Mouse (Mus musculus): ENCODE measurements around the gene Smc5.

The Smc5 gene

DNA sequence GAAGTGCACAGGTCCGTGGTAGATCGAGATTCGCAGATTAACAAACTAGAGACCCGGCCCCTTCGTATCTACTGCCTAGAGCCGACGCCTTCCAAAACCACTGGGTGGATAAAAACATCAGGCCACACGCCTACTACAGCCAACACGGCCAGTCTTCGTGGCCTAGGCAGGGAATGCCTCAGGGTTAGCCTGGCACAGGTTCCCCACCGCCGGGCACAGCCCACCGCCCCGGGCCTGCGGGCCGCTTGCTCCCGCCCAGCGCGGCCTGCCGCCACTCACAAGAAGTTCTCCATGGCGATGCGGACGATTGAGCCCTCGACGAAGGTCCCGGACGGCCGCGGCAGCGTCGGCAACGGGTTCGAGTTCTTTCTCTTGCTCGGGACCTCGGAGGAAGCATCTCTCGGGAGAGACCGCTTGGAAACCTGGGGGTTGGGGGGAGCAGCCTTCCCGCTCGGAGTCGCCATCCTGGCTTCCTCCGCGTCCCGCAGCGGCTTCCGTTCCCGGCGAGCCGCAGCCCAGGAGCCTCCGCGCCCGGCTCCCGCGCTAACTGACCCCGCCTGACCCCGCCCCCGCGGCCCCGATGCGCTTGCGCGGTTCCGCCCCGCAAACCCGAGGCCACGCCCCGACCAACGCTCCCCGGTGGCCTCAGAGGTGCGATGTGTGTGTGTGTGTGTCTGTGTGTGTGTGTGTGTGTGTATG is at the start of gene Smc5:
Smc5 (minus strand) TSS at position 543 of the 699 bp plus-strand sequence.
- DNase-seq (ENCODE audit: low spot score in 2 of 2), result peak; percentile 84 to 91

DNA sequence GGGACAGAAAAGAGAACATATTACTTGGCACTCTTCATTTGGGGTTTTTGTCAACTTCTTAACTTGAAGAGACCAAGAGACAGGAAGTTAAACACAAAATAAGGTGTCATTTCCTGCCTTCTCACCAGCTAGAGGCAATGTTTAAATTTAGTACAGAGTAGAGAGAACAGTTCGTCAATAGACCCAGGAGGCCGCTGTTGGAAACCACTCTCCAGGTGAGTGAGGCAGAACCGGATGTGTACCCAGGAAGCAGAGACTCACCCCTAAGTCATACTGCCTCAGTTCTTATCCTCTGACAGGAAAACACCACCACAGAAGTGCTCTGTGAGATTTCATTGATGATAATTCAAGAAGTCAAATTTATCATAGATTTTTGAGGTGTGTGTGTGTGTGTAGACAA is 49.4 kb upstream of the Smc5 start:
- no peak for DNase-seq (ENCODE audit: low spot score in 2 of 2)

DNA sequence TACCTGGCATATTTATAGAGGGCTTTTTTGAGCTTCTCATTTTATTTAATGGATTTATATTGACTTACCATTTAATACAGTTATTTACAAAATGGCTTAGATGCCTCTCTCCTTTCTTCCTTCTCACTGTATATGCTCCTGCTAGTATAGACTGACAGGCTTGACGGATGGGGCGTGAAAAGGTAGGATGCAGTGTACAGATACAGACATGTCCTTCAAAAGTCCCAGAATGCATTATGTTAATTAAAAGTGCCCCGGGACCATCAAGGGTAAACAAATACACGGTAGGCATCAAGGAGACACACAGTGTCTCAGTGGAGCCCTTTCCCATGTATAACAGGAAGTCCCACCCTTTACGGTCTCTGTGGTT is 44.3 kb upstream of the Smc5 start:
- DNase-seq (ENCODE audit: low spot score in 2 of 2), result no peak

DNA sequence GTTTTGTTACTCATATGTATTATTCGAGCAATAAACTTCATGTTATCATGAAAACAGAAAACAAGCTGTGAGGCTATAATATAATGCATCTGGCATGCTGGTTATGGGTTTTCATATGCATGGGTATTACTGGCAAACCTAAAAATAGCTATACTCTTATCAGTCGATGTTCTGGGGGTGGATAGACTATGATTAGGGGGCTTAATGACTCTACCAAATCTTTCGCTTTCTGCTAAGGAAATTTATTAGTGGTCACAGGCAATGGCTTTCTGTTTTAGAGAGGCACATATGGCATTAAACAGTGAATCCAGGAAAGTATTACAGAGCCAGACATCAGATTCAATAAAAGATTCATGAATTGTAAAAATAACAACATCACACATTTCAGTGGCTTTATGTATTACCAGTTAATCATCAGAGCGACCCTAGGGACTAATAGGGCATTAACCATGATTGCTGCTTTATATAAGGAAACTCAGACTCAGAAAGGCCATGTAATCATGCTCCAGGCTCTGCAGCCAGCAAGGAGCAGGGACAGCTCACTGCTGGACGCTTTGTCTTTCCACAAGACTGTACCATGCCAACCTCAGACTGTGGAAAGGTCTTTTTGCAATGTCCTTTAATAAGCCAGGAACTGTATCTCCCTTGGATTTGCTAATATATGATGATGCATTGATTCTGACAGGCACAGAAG is 43.7 kb upstream of the Smc5 start:
- DNase-seq (ENCODE audit: low spot score in 2 of 2), result no peak

DNA sequence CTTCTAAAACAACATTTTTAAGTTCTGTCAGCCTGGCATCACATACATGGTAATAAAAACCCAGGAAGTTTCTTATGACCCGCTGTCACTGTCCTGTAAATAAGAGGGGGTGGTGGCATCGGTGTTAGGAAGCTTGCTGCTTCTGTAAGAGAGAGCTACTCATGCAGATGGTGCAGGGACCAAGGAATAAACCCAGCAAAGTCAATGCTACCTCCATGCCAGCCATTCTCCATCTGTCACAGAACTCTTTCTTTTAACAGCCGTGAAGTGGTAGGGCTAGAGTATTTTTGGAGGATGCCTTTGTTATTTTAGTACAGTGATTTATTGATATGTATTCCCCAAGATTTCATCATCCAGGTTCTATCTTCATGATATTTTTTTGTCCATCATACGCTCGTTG is 43.2 kb upstream of the Smc5 start:
- DNase-seq (ENCODE audit: low spot score in 2 of 2), result no peak

DNA sequence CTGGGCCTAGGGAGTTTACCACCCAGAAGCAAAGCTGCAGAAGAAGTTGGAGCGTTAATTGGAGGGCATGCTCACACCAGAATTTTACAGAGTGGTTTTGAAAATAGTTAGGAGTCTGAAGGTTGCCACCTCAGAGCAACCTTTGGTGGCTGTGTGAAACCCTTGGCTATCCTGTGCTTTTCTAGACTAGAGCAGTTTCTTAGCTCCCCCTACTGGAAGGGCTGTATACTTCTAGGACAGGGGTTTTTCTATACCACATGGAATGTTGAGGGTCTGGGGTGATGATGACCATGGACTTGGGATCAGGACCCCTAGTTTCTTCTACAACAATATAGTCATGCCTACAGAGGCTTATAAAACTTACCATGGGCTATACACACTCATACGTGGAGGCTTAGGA is 36.3 kb upstream of the Smc5 start:
- DNase-seq (ENCODE audit: low spot score in 2 of 2), result no peak

DNA sequence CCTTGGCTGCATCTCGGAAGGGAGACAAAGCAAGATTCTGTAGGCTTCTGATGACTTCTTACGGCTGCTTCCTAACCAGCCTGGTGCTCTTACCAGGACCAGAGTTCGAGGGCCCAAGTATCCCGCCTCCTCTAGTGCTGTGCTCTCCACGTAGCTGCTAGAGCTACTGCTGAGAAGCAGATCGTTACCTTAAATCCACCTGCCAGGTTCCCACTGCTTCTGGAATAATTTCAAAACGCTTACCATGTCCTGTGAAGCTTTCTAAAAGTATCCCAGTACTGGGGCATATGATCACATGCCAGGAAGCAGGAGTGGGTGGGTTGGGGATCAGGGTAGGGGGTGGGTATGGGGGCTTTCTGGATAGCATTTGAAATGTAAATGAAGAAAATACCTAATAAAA is 33.0 kb upstream of the Smc5 start:
- no peak for DNase-seq (ENCODE audit: low spot score in 2 of 2)

DNA sequence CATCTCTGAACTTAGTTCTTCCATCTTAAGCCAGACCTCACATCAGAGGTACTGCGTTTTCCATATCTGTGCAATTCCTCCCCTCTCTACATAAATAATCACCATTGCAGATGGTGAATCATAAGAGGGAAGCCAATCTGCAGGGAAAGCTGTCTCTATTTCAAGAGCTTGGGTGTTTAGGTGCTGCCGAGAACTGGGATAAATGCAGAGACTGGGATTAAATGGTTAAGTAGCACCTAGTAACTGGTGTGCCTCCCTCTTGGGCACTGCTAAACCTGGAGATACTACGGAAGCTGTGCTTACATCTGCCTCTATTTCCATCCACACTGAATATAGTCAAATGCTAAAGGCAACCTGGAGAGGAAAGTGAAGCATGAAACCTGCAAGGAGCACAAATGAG is 26.3 kb upstream of the Smc5 start:
- DNase-seq (ENCODE audit: low spot score in 2 of 2), result no peak

DNA sequence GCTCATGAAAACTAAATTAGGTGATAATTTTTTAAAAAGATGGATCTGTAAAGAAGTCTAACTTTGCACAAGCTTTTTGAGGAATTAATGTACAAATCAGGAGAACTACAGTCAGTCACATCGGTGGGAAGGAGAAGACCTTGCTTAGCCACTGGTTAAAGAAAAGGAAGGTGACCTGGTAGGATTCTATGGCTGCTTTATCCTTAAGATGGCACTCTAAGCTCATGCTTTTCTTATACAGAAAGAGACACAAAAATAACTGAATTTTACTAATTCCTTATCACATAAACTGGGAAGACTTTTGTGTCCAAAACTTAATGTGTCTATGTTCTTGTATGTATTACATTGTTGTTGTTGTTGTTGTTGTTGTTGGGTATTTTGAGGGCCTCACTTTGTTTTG is 25.2 kb upstream of the Smc5 start:
- DNase-seq (ENCODE audit: low spot score in 2 of 2), result no peak

DNA sequence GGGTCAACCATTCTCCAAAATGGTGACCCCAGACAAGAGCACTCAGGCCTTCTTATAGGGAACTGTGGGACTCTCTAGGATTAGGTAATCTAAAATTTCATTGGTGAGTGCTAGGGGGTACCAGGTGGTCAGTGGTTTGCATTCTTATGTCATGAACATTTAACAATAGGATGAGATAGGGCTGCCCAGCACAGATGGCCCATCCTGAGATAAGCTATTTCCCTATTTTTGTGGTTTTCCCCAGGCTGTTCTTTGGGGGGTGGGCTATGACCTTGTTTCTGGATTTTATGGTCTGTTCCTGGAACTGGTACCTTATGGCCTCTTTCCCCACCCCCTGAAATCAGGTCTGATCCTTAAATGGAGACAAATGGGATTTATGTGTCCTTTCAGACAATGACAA is 23.5 kb upstream of the Smc5 start:
- no peak for DNase-seq (ENCODE audit: low spot score in 2 of 2)

DNA sequence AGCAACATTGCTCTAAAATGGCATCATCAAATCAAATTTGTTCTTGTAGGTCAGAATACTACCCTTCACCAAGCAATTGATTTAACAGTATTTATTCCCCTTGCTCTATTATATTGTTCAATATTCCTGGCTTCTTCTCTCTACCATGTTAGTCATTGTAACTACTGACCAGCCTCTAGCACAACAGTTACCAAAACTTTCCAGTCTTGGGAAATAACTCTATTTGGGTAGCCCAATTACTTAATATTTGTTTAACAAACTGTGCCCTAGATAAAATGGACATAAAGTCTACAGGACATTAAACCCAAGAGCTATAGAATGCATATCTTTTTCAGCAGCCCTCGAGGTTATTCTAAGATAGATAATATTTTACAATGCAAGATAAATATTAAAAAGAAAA is 15.6 kb upstream of the Smc5 start:
- DNase-seq (ENCODE audit: low spot score in 2 of 2), result no peak

DNA sequence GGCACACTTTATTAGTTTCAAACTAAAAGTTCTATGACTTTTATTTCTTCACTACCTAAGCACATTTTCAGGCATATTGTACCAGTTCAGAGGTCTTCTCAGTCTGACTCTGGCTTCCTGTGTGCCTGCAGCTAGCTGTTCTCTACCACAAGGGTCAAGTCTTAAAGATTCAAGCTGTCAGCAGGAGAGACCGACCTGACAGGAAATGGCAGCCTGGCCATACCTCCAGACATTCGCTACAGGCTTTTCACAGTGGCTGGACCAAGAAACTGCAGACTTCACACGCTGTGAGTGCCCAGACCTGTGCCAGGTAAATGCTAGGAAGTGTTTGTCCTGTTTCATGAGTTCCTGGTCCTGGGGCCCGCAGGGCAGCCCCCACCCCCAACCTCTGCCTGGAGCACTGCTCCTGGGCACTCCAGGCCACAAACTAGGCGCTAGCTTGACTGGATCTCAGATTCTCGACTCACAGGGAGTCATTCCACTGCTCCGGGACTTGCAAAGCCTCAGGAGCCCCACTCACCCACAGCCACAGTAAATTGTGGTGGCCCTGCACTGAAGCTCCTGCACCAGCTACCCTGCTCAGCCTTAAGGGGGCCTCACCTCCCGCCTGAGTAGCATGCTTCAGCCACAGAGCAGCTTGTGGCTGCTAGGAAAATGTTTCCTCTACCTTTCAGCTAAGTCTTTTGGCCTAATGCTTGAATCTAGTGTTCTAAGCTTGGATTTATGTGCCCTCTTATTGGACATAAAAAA is 8.4 kb upstream of the Smc5 start:
- DNase-seq (ENCODE audit: low spot score in 2 of 2), result no peak

DNA sequence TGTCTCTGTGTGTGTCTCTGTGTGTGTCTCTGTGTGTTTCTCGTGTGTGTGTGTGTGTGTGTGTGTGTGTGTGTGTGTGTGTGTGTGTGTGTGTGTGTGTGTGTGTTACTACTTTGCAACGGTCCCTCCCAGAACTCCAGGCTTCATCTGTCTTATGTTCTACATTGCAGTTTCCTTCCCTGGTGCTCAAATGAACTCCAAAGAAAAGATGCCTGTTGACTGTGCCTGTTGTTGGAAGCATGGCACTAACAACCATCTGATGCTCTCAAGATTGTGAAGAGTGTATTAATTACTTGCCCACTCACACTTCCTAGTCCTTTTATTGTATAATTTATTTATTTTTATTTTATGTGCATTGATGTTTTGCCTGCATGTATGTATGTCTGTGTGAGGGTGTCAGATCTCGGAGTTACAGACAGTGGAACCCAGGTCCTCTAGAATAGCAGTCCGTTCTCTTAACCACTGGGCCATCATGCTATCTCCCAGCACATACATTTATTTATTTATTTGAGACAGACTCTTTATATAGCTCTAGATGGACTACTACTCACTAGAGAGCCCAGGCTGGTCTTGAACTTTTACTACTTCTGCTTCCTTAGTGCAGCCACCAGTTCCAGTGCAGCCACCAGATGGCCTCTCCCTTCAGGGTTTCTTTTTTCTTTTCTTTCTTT is 492 bp upstream of the Smc5 start:
- no peak for DNase-seq (ENCODE audit: low spot score in 2 of 2)

DNA sequence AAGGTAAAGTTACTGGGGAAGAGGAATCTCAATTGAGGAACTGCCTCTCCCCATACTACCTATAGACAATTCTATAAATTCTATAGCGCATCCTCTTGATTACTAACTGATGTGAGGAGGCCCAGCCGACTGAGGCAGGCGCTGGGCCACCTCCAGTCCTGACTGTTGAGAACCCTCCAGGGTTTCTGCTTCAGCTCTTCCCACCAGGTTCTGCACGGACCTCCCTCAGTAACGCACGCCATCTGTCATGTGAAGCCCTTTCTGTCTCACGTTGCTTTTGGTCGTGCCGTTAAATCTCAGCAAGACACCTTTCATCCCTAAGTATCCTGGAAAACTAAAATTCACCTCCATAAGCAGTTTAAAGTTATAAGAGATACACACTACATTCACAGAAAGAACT is 16.9 kb downstream of the Smc5 start:
- no peak for DNase-seq (ENCODE audit: low spot score in 2 of 2)

DNA sequence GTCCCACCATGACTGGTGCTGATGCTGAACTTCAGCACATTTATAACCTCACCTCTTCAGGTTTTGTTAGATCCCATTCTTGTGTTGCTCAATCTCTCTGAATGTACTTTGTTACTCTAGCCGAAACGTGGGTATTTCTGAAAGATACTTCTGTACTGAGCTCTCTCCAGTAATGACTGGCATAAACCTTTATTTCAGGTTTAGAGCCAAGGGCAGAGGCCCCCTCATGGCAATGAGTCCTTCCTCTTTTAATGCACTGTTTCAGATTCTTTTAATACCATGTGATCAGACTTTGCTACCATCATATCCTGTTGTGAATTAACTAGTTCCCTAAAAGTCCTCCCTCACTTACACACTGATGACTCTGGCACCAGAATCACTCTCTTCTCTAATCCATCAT is 27.2 kb downstream of the Smc5 start:
- no peak for DNase-seq (ENCODE audit: low spot score in 2 of 2)

DNA sequence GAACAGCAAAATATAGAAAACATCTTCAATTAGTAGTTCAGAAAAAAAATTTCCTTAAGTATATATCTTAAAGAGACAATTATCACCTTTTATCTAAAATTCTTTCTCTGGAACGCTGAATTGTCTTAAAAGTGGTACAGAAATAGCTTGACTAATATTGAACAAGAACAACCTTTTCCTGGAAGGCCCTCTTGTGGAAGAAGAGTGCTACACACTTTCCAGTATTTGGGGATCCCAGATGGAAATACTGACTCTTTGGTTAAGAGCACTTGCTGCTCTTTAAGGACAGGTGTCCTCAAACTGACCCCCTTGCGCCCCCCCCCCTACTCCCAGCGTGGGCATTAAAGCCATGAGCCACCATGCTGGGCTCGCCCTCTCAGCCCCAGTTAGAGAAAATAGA is 48.6 kb downstream of the Smc5 start:
- DNase-seq (ENCODE audit: low spot score in 2 of 2), result peak in 1 of 2 experiments; percentile 22

DNA sequence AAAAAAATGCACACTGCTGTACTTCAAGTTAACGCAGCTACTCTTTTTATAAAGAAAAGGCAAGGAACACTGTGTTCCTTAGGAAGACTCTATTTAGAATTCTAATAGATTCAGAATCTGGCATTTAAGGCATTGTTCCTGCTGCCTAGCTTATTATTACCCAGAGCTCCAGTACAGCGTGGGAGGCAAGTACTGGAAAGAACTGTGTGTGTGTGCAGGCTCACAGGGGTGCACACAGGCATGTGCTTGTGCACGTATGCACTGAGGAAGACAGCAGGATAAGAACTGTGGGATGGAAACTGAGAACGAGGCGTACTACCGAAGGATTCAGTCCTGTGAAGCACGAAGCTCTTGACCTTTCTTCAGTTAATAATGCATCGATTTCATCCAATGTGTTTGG is 59.4 kb downstream of the Smc5 start:
- no peak for DNase-seq (ENCODE audit: low spot score in 2 of 2)

DNA sequence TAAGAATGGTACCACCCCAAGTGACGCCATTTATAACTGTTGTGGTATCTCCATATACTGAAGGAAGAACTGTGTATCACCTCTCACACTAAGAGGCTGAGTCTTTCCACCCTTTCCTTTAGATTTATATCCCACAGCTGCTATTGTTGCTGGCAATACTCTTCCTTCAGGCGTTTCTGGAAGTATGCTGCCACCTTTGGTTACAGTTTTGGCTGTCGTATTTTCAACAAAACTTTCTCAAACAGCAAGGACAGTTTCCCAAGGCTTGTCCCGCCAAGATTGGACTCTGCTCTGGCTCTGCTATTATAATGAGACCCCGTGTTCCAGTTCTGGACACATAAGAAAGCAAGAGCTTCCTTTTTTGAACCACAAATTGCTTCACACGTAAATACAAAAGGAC is 62.4 kb downstream of the Smc5 start:
- DNase-seq (ENCODE audit: low spot score in 2 of 2), result no peak

DNA sequence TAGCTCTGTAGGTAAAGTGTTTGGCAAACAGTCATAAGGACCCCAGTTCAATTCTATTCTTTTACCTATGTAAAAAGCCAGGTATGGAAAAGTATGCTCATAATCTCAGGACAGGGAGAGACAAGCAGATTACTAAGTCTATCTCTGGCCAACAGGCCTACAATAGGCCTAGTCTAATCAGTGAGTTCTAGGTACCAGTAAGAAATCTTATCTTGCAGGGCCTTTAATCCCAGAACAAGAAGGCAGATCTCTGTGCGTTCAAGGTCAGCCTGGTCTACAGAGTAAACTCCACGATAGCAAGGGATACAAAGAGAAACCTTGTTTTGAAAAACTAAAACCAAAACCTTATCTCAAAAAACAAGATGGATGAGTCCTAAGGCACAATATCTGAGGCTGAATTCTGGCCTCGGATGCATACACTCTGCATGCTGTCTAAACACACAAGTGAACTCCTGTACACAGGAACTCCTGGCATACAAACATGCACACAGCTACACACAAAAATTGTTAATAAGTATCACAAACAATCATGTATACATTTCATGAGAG is 70.1 kb downstream of the Smc5 start:
- no peak for DNase-seq (ENCODE audit: low spot score in 2 of 2)

DNA sequence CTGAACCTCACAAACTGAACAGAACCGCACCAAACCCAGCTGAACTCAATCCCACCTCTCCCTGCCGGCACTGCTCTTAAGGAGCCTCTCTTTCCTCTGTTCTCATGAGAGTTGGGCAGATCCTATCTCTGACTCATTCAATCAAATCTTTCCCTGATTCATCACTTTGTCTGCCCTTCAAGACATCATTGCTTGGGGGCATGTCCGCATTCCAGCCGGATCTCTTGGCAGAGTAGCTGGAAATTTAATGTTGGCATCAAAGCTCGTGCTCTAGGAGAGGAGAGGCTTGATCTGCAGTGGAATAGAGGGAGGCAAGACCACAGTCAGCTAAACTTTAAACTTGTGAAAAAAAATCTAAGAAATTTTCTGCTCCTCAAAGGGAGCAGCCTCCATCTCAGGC is 71.6 kb downstream of the Smc5 start:
- no peak for DNase-seq (ENCODE audit: low spot score in 2 of 2)

DNA sequence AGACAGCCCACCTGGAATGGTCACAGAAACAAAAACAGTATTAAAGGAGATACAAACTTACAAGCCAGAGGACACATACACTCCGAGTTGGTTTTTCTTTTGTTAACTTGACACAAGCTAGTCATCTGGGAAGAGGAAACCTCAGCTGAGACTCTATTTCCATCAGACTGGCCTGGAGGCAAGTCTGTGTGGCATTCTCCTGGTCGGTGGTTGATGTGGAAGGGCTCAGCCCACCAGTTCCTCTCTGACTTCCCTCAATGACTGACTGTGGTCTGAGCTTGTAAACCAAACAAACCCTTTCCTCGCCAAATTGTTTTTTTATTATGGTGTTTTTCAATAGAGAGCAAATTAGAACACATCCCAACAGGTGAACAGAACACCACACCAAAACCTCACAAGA is 80.6 kb downstream of the Smc5 start:
- DNase-seq (ENCODE audit: low spot score in 2 of 2), result no peak

DNA sequence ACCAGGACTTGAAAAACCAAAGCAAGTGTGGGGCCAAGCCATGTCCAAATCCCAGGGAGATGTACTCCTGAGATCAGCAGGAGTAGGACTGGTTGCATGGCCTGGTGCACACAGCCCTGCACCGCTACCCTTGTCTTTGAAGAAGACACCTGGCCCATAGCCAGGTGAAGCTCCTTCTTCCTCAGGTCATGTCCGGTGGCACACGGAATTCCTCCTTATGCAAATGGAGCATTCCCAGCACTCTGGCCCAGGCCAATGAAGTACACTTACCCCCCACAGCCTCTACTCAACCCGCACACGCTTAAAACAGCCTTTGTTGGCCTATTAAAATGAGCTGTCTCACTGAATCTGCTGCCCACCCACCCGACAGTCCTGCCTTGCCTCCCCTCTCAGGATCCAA is 82.2 kb downstream of the Smc5 start:
- no peak for DNase-seq (ENCODE audit: low spot score in 2 of 2)

All from cerebellum, postnatal 4 days (tissue).